Mouse (Mus musculus) ES-E14 (cell line): Measurements from ENCODE around the gene Klhl3.

Source experiments
- CHD2 ChIP-seq: IDR thresholded peaks from 2 replicates; pipeline ENCODE4 v1.6.1; 2014; ENCODE audit warnings: mild to moderate bottlenecking, low read depth, low read length, inconsistent platforms
- HCFC1 ChIP-seq: IDR thresholded peaks from 2 replicates; pipeline ENCODE4 v1.6.1; 2012; ENCODE audit warnings: low read length, inconsistent platforms, borderline replicate concordance; ENCODE audit not compliant: insufficient read depth
- MAFK ChIP-seq: IDR thresholded peaks from 2 replicates; pipeline ENCODE4 v1.6.1; 2014; ENCODE audit warnings: mild to moderate bottlenecking, low read depth, low read length, inconsistent platforms; ENCODE audit not compliant: insufficient read depth
- ZC3H11A ChIP-seq: IDR thresholded peaks from 2 replicates; pipeline ENCODE4 v1.6.1; 2012; ENCODE audit warnings: low read depth, mild to moderate bottlenecking, inconsistent platforms, low read length, borderline replicate concordance
- ZNF384 ChIP-seq: IDR thresholded peaks from 2 replicates; pipeline ENCODE4 v1.6.1; 2012; ENCODE audit warnings: low read depth, low read length, inconsistent platforms

DNA sequence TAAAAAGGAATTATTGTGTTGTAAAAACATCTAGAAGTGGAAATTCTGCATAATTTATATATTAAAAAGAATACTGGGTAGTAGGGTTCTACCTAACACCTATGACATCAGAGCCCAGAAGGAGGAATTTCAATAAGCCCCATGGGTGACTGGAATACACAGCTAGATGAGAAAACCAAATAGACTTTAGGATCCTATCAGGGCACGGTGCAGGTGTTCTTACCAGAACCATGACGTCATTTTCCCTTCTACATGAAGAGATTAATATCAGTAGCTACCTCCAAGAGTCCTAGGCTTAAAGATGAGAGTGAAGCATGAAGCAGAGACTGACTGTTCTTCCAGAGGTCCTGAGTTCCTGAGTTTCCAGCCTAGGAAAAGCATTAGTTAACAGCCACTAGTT lies 3.4 kb upstream of the Klhl3 start:
- TF ChIP-seq ZC3H11A (no peak), CHD2 (no peak), ZNF384 (no peak), HCFC1 (no peak), MAFK (no peak)
